Mouse (Mus musculus): ENCODE data around the gene Pecr. TPM values are rescaled to one million over a fixed set of nuclear protein-coding genes. Genes with fewer than 3 reads are reported as not detected.

Pecr gene
- total and polyA plus RNA-seq, 3 experiments, result 17.6 to 24.8 (median 21.3) TPM

DNA sequence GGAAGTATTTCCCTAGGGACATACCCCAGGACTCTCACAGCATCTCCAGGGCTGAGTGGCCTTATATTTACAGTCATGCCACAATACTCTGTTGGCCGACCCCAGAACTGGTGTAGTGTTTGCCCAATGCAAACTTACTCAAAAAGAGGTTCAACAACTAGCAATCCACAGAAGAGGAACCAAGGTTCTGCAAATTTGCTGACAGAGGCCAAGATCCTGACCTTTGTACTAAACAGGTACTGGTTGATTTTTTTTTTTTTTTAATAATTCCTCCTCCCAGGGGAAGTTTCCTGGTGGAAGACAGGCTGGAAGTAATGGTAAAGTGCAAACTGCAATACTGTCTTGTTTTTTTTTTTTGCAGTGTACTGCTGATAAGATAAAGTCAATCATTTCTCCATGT lies 1.5 kb downstream of the Pecr start:
- dilution Hi-C loops (cut with MboI; ENCODE audit: extremely low pct_ligation_motif_present, extremely low pct_unique_long_range_greater_than_20kb, low sequenced_read_pairs), result no loop called here

GRCm38 (mm10) chr1:72278085-72278484 lies 6.0 kb downstream of the Pecr start:
- Histone ChIP-seq H3K4me1 (ENCODE audit: control insufficient read depth in 1 of 2, insufficient read depth in 2 of 2) (peaks cover 0 to 11% of the 10 kb centered on the region in 2 experiments; a peak in 1 of 4 replicates), H3K36me3 (replicated peaks in 1 of 2; ENCODE audit: control insufficient read depth in 1 of 2, insufficient read depth in 1 of 2, low read length in 1 of 2) (peaks cover 24 to 44% of the 10 kb centered on the region in 2 experiments), H3K4me2 (ENCODE audit: insufficient read depth, low read depth, poor library complexity, severe bottlenecking) (no peak overlapping the region), H3K27ac (ENCODE audit: insufficient read depth, low read depth) (no peak overlapping the region), H3K9ac (ENCODE audit: insufficient read depth, low read depth) (no peak overlapping the region), H3K4me3 (replicated peaks in 1 of 3; ENCODE audit: low read depth in 2 of 3, low read length in 2 of 3, poor library complexity in 1 of 3) (no peak overlapping the region), H3K27me3 (replicated peaks) (no peaks in the 10 kb centered on the region), H3K9me3 (replicated peaks; ENCODE audit: low read length) (peaks cover 4% of the 10 kb centered on the region), H3K79me2 (replicated peaks; ENCODE audit: control insufficient read depth, extremely low read depth, insufficient read depth, poor library complexity, severe bottlenecking) (0 out of 2 replicates have a peak, but pooled peaks cover 2% of the 10 kb centered on the region)
- dilution Hi-C loops (cut with MboI; ENCODE audit: extremely low pct_ligation_motif_present, extremely low pct_unique_long_range_greater_than_20kb, low sequenced_read_pairs), result no loop called here
- TF ChIP-seq NRF1 (IDR thresholded peaks at IDR 0.05; ENCODE audit: low read depth, low read length) (no peak), USF1 (IDR thresholded peaks at IDR 0.05; ENCODE audit: low read depth, low read length) (no peak), EP300 (IDR thresholded peaks at IDR 0.05; ENCODE audit: low read length) (no peak), CHD2 (IDR thresholded peaks at IDR 0.05; ENCODE audit: low read length) (no peak), RAD21 (IDR thresholded peaks at IDR 0.05; ENCODE audit: low read depth, low read length) (no peak), KAT2A (IDR thresholded peaks at IDR 0.05; ENCODE audit: insufficient replicate concordance, low read length) (no peak), UBTF (IDR thresholded peaks at IDR 0.05; ENCODE audit: low read depth, low read length) (no peak), CTCF (conservative IDR thresholded peaks at IDR 0.05 in 1 of 2, IDR thresholded peaks at IDR 0.05 in 1 of 2; ENCODE audit: low read depth in 2 of 2, low read length in 2 of 2) (no peak), TBP (conservative IDR thresholded peaks at IDR 0.05; ENCODE audit: low read depth, low read length) (no peak), MXI1 (IDR thresholded peaks at IDR 0.05; ENCODE audit: low read depth, low read length) (no peak), GABPA (IDR thresholded peaks at IDR 0.05; ENCODE audit: insufficient replicate concordance, low read depth, low read length) (no peak), RCOR1 (conservative IDR thresholded peaks at IDR 0.05; ENCODE audit: low read depth, low read length) (no peak)
- no peak for DNase-seq (ENCODE audit: extremely low read depth)
- in situ Hi-C loops (cut with MboI; ENCODE audit: low pct_ligation_motif_present, low pct_unique_long_range_greater_than_20kb, low sequenced_read_pairs), result no loop called here

More for the DNA sequence above, 1.5 kb downstream of the Pecr start:
- H3K4me1 ChIP-seq (ENCODE audit: control insufficient read depth in 1 of 2, insufficient read depth in 2 of 2), result peaks cover 2 to 15% of the 10 kb centered on the region in 2 experiments; a peak in 2 of 4 replicates
- no peak for TF ChIP-seq RCOR1 (conservative IDR thresholded peaks at IDR 0.05; ENCODE audit: low read depth, low read length)
- no peak for TF ChIP-seq ELF1 (IDR thresholded peaks at IDR 0.05; ENCODE audit: low read depth, low read length)
- no peak for TF ChIP-seq PAX5 (IDR thresholded peaks at IDR 0.05; ENCODE audit: low read length)
- no peak for TF ChIP-seq USF2 (conservative IDR thresholded peaks at IDR 0.05; ENCODE audit: low read depth, low read length)
- TF ChIP-seq JUND (conservative IDR thresholded peaks at IDR 0.05; ENCODE audit: low read depth, low read length), result no peak
- no peak for TF ChIP-seq NRF1 (IDR thresholded peaks at IDR 0.05; ENCODE audit: low read depth, low read length)
- no peak for TF ChIP-seq CTCF (conservative IDR thresholded peaks at IDR 0.05 in 1 of 2, IDR thresholded peaks at IDR 0.05 in 1 of 2; ENCODE audit: low read depth in 2 of 2, low read length in 2 of 2)
- TF ChIP-seq MYC (IDR thresholded peaks at IDR 0.05; ENCODE audit: low read depth, low read length), result no peak
- no peak for TF ChIP-seq KAT2A (IDR thresholded peaks at IDR 0.05; ENCODE audit: insufficient replicate concordance, low read length)
- TF ChIP-seq MAFK (IDR thresholded peaks at IDR 0.05; ENCODE audit: insufficient replicate concordance, low read length), result no peak
- no peak for TF ChIP-seq POLR2A (IDR thresholded peaks at IDR 0.05; ENCODE audit: low read depth, low read length)
- TF ChIP-seq ETS1 (conservative IDR thresholded peaks at IDR 0.05; ENCODE audit: low read depth, low read length), result no peak
- TF ChIP-seq ZNF384 (IDR thresholded peaks at IDR 0.05; ENCODE audit: low read depth, low read length), result no peak
- no peak for TF ChIP-seq ZKSCAN1 (IDR thresholded peaks at IDR 0.05; ENCODE audit: borderline replicate concordance, low read depth, low read length)
- TF ChIP-seq E2F4 (IDR thresholded peaks at IDR 0.05; ENCODE audit: insufficient replicate concordance, low read depth, low read length), result no peak
- no peak for TF ChIP-seq UBTF (IDR thresholded peaks at IDR 0.05; ENCODE audit: low read depth, low read length)
- TF ChIP-seq SMC3 (IDR thresholded peaks at IDR 0.05; ENCODE audit: low read depth, low read length), result no peak
- no peak for TF ChIP-seq MEF2A (IDR thresholded peaks at IDR 0.05; ENCODE audit: borderline replicate concordance, low read depth, low read length)
- no peak for TF ChIP-seq MAZ (IDR thresholded peaks at IDR 0.05; ENCODE audit: low read depth, low read length)
- H3K27me3 ChIP-seq (replicated peaks), result peaks cover 19% of the 10 kb centered on the region
- H3K4me3 ChIP-seq (replicated peaks in 1 of 3; ENCODE audit: low read depth in 2 of 3, low read length in 2 of 3, poor library complexity in 1 of 3), result no peak overlapping the region
- H3K27ac ChIP-seq (ENCODE audit: insufficient read depth, low read depth), result no peak overlapping the region
- H3K79me2 ChIP-seq (replicated peaks; ENCODE audit: control insufficient read depth, extremely low read depth, insufficient read depth, poor library complexity, severe bottlenecking), result peaks cover 2% of the 10 kb centered on the region; the same call in 1 of the 2 replicates
- no peak for DNase-seq (ENCODE audit: extremely low read depth)
- no peak overlapping the region for H3K4me2 ChIP-seq (ENCODE audit: insufficient read depth, low read depth, poor library complexity, severe bottlenecking)
- no peak overlapping the region for H3K9ac ChIP-seq (ENCODE audit: insufficient read depth, low read depth)
- no peaks in the 10 kb centered on the region for H3K9me3 ChIP-seq (replicated peaks; ENCODE audit: low read length)
- H3K36me3 ChIP-seq (replicated peaks in 1 of 2; ENCODE audit: control insufficient read depth in 1 of 2, insufficient read depth in 1 of 2, low read length in 1 of 2), result peaks cover 0 to 5% of the 10 kb centered on the region in 2 experiments
- in situ Hi-C loops (cut with MboI; ENCODE audit: low pct_ligation_motif_present, low pct_unique_long_range_greater_than_20kb, low sequenced_read_pairs), result no loop called here

All from CH12.LX (cell line).